Mouse (Mus musculus): ENCODE results near the gene C2.
"Not testable (repeated sequence)": the region's sequence is repeated elsewhere in the genome, so short reads cannot be mapped to it uniquely, and the experiment has no call there.

C2 gene

GRCm38 (mm10) chr17:34838785-34839184 lies 59.3 kb downstream of the C2 start:
- ChIA-PET CTCF (no interaction called here), POLR2A (interaction anchor here in 3 of 4 experiments (2.4 to 4.9 kb wide), 3 partner anchors 10 to 11 kb away, joined by 8 to 31 read pairs (median 23); partner anchors contain the start of genes Nelfe (in 3 of the 3) and Skiv2l (in 3 of the 3))

- POLR2A ChIA-PET = interaction anchor here in 3 of 4 experiments (0.6 to 4.9 kb wide), 13 partner anchors 9 to 439 kb away, joined by 3 to 31 read pairs (median 3); partner anchors contain the start of genes Nelfe (in 3 of the 3), Skiv2l (in 3 of the 3) and Lsm2 (in 1 of the 3)
- CTCF ChIA-PET = interaction anchor here in 3 of 4 experiments (0.6 to 1.6 kb wide), 3 partner anchors 12 to 42 kb away, joined by 3 to 6 read pairs (median 3); partner anchors contain the start of genes Nelfe (in 1 of the 3) and Skiv2l (in 1 of the 3)
Measured at GRCm38 (mm10) chr17:34837464-34838324, 60.4 kb downstream of the C2 start.

- POLR2A ChIA-PET = interaction anchor here in 3 of 4 experiments (0.9 to 4.9 kb wide), 9 partner anchors 10 to 231 kb away, joined by 3 to 31 read pairs (median 8); partner anchors contain the start of genes Nelfe (in 3 of the 3), Skiv2l (in 3 of the 3) and Lsm2 (in 1 of the 3)
- CTCF ChIA-PET = interaction anchor here in 3 of 4 experiments (0.6 to 1.6 kb wide), 4 partner anchors 13 to 66 kb away, joined by 3 to 16 read pairs (median 4); partner anchors contain the start of genes Nelfe (in 1 of the 3) and Skiv2l (in 1 of the 3)
Measured at GRCm38 (mm10) chr17:34836856-34837221, 61.2 kb downstream of the C2 start, which contains the start of the genes Stk19 and Dxo. TSS of gene Stk19 (minus strand) at chr17:34836945. TSS of gene Dxo (plus strand) at chr17:34837019.

- ChIA-PET POLR2A (interaction anchor here in 3 of 4 experiments (0.6 to 4.9 kb wide), 12 partner anchors 10 to 1087 kb away, joined by 3 to 31 read pairs (median 5); partner anchors contain the start of genes Nelfe (in 3 of the 3) and Skiv2l (in 3 of the 3)), CTCF (interaction anchor here in 1 of 4 experiments (0.6 kb wide), 1 partner anchor 67 kb away, joined by 16 read pairs; no protein-coding TSS in a partner anchor)
Measured at GRCm38 (mm10) chr17:34836155-34836855, 61.8 kb downstream of the C2 start.

- POLR2A ChIA-PET, CTCF ChIA-PET: not testable (repeated sequence)
Measured at GRCm38 (mm10) chr17:34830776-34831175, 67.3 kb downstream of the C2 start.

GRCm38 (mm10) chr17:34814818-34815370 lies 83.2 kb downstream of the C2 start:
- CTCF ChIA-PET = interaction anchor here in 1 of 4 experiments (0.6 kb wide), 1 partner anchor 86 kb away, joined by 3 read pairs; no protein-coding TSS in a partner anchor
- POLR2A ChIA-PET = no interaction called here

GRCm38 (mm10) chr17:34813747-34814146 lies 84.3 kb downstream of the C2 start:
- ChIA-PET CTCF (interaction anchor here (0.5 to 1.5 kb wide), 8 partner anchors 9 to 633 kb away, joined by 3 read pairs; partner anchors contain the start of gene Cyp21a1 (in 1 of the 4)), POLR2A (interaction anchor here in 2 of 4 experiments (0.5 to 0.8 kb wide), 3 partner anchors 43 to 253 kb away, joined by 3 read pairs; no protein-coding TSS in a partner anchor)

All from embryonic stem cell, embryonic (primary cell).